ENCODE assay signal across 8 mouse cellular contexts in genomic region chr7:45127700-45128224, GRCm38 (mm10). TPM values are rescaled to one million over a fixed set of nuclear protein-coding genes. Genes with fewer than 3 reads are reported as not detected.
DNase-seq lines count a peak whose midpoint lies in the region; ATAC-seq and TF ChIP-seq lines count a peak whose summit lies in the region.

No protein-coding gene starts in this region.

- ATAC-seq in erythroblast, adult 5-6 weeks (replicated peaks; ENCODE audit: low FRiP score, poor library complexity, severe bottlenecking), result no peak
- no peak for ATAC-seq in limb, embryonic 13.5 days (ENCODE audit: low FRiP score, low read depth)
- no peak for ATAC-seq in stomach, embryonic 15.5 days (ENCODE audit: insufficient read depth, low FRiP score, low read depth)

- TF ChIP-seq POLR2A in testis, adult 2 months (IDR thresholded peaks at IDR 0.05; ENCODE audit: control insufficient read depth, low read depth, low read length), result no peak

- peaks cover 48% of the 10 kb centered on the region for H3K36me3 ChIP-seq in erythroblast, embryonic 14.5 days (ENCODE audit: control insufficient read depth)
- H3K36me3 ChIP-seq in testis, adult 2 months (ENCODE audit: control insufficient read depth, insufficient read depth, low read length), result no peaks in the 10 kb centered on the region
- H3K36me3 ChIP-seq in limb, embryonic 13.5 days, result peaks cover 34% of the 10 kb centered on the region
- H3K36me3 ChIP-seq in stomach, embryonic 15.5 days, result peaks cover 31% of the 10 kb centered on the region

- peak overlapping the region; percentile 100 for H3K9ac ChIP-seq in limb, embryonic 13.5 days
- peak overlapping the region; percentile 94 for H3K9ac ChIP-seq in stomach, embryonic 15.5 days

- no peaks in the 10 kb centered on the region for H3K9me3 ChIP-seq in erythroblast, embryonic 14.5 days (ENCODE audit: control insufficient read depth, low read length)
- H3K9me3 ChIP-seq in limb, embryonic 13.5 days, result no peaks in the 10 kb centered on the region
- H3K9me3 ChIP-seq in stomach, embryonic 15.5 days, result no peaks in the 10 kb centered on the region

- no peak for DNase-seq in testis, postnatal 10 days (ENCODE audit: low spot score)
- DNase-seq in layer of hippocampus, postnatal 25 days (ENCODE audit: extremely low spot score in 1 of 2, low spot score in 1 of 2), result no peak
- no peak for DNase-seq in adrenal gland, adult 2 months

- H3K4me1 ChIP-seq in erythroblast, embryonic 14.5 days (ENCODE audit: control insufficient read depth), result peaks cover 78% of the 10 kb centered on the region
- peaks cover 20% of the 10 kb centered on the region for H3K4me1 ChIP-seq in testis, adult 2 months (ENCODE audit: control insufficient read depth, insufficient read depth, low read length)
- H3K4me1 ChIP-seq in limb, embryonic 13.5 days, result peaks cover 47% of the 10 kb centered on the region
- H3K4me1 ChIP-seq in stomach, embryonic 15.5 days, result peaks cover 44% of the 10 kb centered on the region

- TF ChIP-seq CTCF in testis, adult 2 months (IDR thresholded peaks at IDR 0.05; ENCODE audit: control insufficient read depth, insufficient read depth, insufficient replicate concordance, low read depth, low read length), result no peak

- H3K4me3 ChIP-seq in erythroblast, embryonic 14.5 days (replicated peaks), result peak overlapping the region; percentile 97
- H3K4me3 ChIP-seq in testis, adult 2 months (ENCODE audit: control insufficient read depth, low read depth, low read length), result peak overlapping the region; percentile 89
- peak overlapping the region; percentile 68 for H3K4me3 ChIP-seq in limb, embryonic 13.5 days
- H3K4me3 ChIP-seq in stomach, embryonic 15.5 days (replicated peaks), result peak overlapping the region; percentile 74

- under 1% methylated on average over 6 of the region's 6 CpGs for WGBS in limb, embryonic 13.5 days
- whole genome bisulfite sequencing in stomach, embryonic 15.5 days, result under 1% methylated on average over 6 of the region's 6 CpGs

- peak overlapping the region; percentile 94 for H3K4me2 ChIP-seq in limb, embryonic 13.5 days (replicated peaks)
- H3K4me2 ChIP-seq in stomach, embryonic 15.5 days, result peak overlapping the region; percentile 77

- H3K27ac ChIP-seq in testis, adult 2 months (ENCODE audit: control insufficient read depth, insufficient read depth, low read depth, low read length), result peak overlapping the region; percentile 96
- H3K27ac ChIP-seq in limb, embryonic 13.5 days, result peak overlapping the region; percentile 92
- peak overlapping the region; percentile 90 for H3K27ac ChIP-seq in stomach, embryonic 15.5 days

- no peaks in the 10 kb centered on the region for H3K27me3 ChIP-seq in erythroblast, embryonic 14.5 days (ENCODE audit: control insufficient read depth)
- no peaks in the 10 kb centered on the region for H3K27me3 ChIP-seq in testis, adult 2 months (ENCODE audit: control insufficient read depth, insufficient read depth, low read length)
- no peaks in the 10 kb centered on the region for H3K27me3 ChIP-seq in limb, embryonic 13.5 days
- H3K27me3 ChIP-seq in stomach, embryonic 15.5 days (replicated peaks), result no peaks in the 10 kb centered on the region

RNA-seq across cellular contexts. Expression of gene Rpl13a, which starts 0.8 kb away (rescaled TPM):
- 438 and 543 TPM in 2 replicates for polyA plus RNA-seq in erythroblast, embryonic 14.5 days (2012)
- total RNA-seq in erythroblast, adult 5-6 weeks (2015; ENCODE audit: low replicate concordance), result 517 and 725 TPM in 2 replicates
- 475 and 688 TPM in 2 replicates for total RNA-seq in erythroblast, adult 5-6 weeks (2017; ENCODE audit: low replicate concordance)
- polyA plus RNA-seq in testis, adult 2 months (2012; rRNA removed), result 859 and 869 TPM in 2 replicates
- 1,305 and 1,326 TPM in 2 replicates for polyA plus RNA-seq in limb, embryonic 13.5 days (2015; fragmentation: Nextera tagmentation; extraction: Ambion mirVana)
- polyA plus RNA-seq in stomach, embryonic 15.5 days (2015; fragmentation: Nextera tagmentation; extraction: Ambion mirVana), result 1,296 and 1,308 TPM in 2 replicates
- total RNA-seq in layer of hippocampus, postnatal 25 days (2021), result 100 to 1,000 TPM; 765 to 826 TPM
- 1,000 to 10,000 TPM; 1,285 to 1,750 TPM for total RNA-seq in adrenal gland, adult 2 months (2021)
- 476 and 515 TPM in 2 replicates for polyA plus RNA-seq in adrenal gland, adult 2 months (2012; rRNA removed)

RNA-seq across cellular contexts. Expression of gene Rps11, which starts 3.5 kb away (rescaled TPM):
- 22.2 and 23.5 TPM in 2 replicates for polyA plus RNA-seq in erythroblast, embryonic 14.5 days (2012)
- 604 and 677 TPM in 2 replicates for total RNA-seq in erythroblast, adult 5-6 weeks (2015; ENCODE audit: low replicate concordance)
- total RNA-seq in erythroblast, adult 5-6 weeks (2017; ENCODE audit: low replicate concordance), result 233 and 238 TPM in 2 replicates
- 169 and 192 TPM in 2 replicates for polyA plus RNA-seq in testis, adult 2 months (2012; rRNA removed)
- polyA plus RNA-seq in limb, embryonic 13.5 days (2015; fragmentation: Nextera tagmentation; extraction: Ambion mirVana), result 1,512 and 1,535 TPM in 2 replicates
- polyA plus RNA-seq in stomach, embryonic 15.5 days (2015; fragmentation: Nextera tagmentation; extraction: Ambion mirVana), result 1,420 and 1,462 TPM in 2 replicates
- 100 to 1,000 TPM; 418 to 465 TPM for total RNA-seq in layer of hippocampus, postnatal 25 days (2021)
- total RNA-seq in adrenal gland, adult 2 months (2021), result 1,000 to 10,000 TPM; 1,290 to 1,478 TPM
- polyA plus RNA-seq in adrenal gland, adult 2 months (2012; rRNA removed), result 60.0 and 80.0 TPM in 2 replicates

RNA-seq across cellular contexts. Expression of gene Gm45713, which starts 8.3 kb away (rescaled TPM):
- polyA plus RNA-seq in erythroblast, embryonic 14.5 days (2012), result not detected in 2 replicates
- not detected in 2 replicates for total RNA-seq in erythroblast, adult 5-6 weeks (2015; ENCODE audit: low replicate concordance)
- total RNA-seq in erythroblast, adult 5-6 weeks (2017; ENCODE audit: low replicate concordance), result not detected in 2 replicates
- 0.06 and 0.41 TPM in 2 replicates for polyA plus RNA-seq in testis, adult 2 months (2012; rRNA removed)
- 0.60 and 0.75 TPM in 2 replicates for polyA plus RNA-seq in limb, embryonic 13.5 days (2015; fragmentation: Nextera tagmentation; extraction: Ambion mirVana)
- 0.42 TPM in 1 of 2 replicates, not detected in the other for polyA plus RNA-seq in stomach, embryonic 15.5 days (2015; fragmentation: Nextera tagmentation; extraction: Ambion mirVana)
- not detected for total RNA-seq in layer of hippocampus, postnatal 25 days (2021)
- total RNA-seq in adrenal gland, adult 2 months (2021), result not detected
- polyA plus RNA-seq in adrenal gland, adult 2 months (2012; rRNA removed), result 6.3 and 7.4 TPM in 2 replicates

RNA-seq across cellular contexts. Expression of gene Flt3l, which starts 8.5 kb away (rescaled TPM):
- 1.7 TPM in 2 replicates for polyA plus RNA-seq in erythroblast, embryonic 14.5 days (2012)
- 1.3 and 3.8 TPM in 2 replicates for total RNA-seq in erythroblast, adult 5-6 weeks (2015; ENCODE audit: low replicate concordance)
- total RNA-seq in erythroblast, adult 5-6 weeks (2017; ENCODE audit: low replicate concordance), result 2.6 and 3.6 TPM in 2 replicates
- polyA plus RNA-seq in testis, adult 2 months (2012; rRNA removed), result 3.8 and 3.9 TPM in 2 replicates
- polyA plus RNA-seq in limb, embryonic 13.5 days (2015; fragmentation: Nextera tagmentation; extraction: Ambion mirVana), result 1.0 and 1.2 TPM in 2 replicates
- polyA plus RNA-seq in stomach, embryonic 15.5 days (2015; fragmentation: Nextera tagmentation; extraction: Ambion mirVana), result 2.2 and 2.5 TPM in 2 replicates
- total RNA-seq in layer of hippocampus, postnatal 25 days (2021), result 1 to 10 TPM; 4.5 to 8.2 TPM
- total RNA-seq in adrenal gland, adult 2 months (2021), result 10 to 100 TPM; 20.5 to 25.3 TPM
- polyA plus RNA-seq in adrenal gland, adult 2 months (2012; rRNA removed), result 122 TPM in 2 replicates

RNA-seq across cellular contexts. Expression of gene Fcgrt, which starts 24.1 kb away (rescaled TPM):
- 1.0 TPM in 2 replicates for polyA plus RNA-seq in erythroblast, embryonic 14.5 days (2012)
- 2.5 and 7.3 TPM in 2 replicates for total RNA-seq in erythroblast, adult 5-6 weeks (2015; ENCODE audit: low replicate concordance)
- 10.3 and 11.4 TPM in 2 replicates for total RNA-seq in erythroblast, adult 5-6 weeks (2017; ENCODE audit: low replicate concordance)
- 5.4 and 5.8 TPM in 2 replicates for polyA plus RNA-seq in testis, adult 2 months (2012; rRNA removed)
- 44.0 and 45.4 TPM in 2 replicates for polyA plus RNA-seq in limb, embryonic 13.5 days (2015; fragmentation: Nextera tagmentation; extraction: Ambion mirVana)
- 92.1 and 94.1 TPM in 2 replicates for polyA plus RNA-seq in stomach, embryonic 15.5 days (2015; fragmentation: Nextera tagmentation; extraction: Ambion mirVana)
- 10 to 100 TPM; 18.1 to 21.0 TPM for total RNA-seq in layer of hippocampus, postnatal 25 days (2021)
- total RNA-seq in adrenal gland, adult 2 months (2021), result 100 to 1,000 TPM in 1 of 2 experiments, 10 to 100 TPM in 1; 84.8 to 154 TPM
- 186 and 187 TPM in 2 replicates for polyA plus RNA-seq in adrenal gland, adult 2 months (2012; rRNA removed)
